Mouse (Mus musculus) spleen, postnatal 10 days (tissue): Measurements from ENCODE around the gene Abca6.

Experiments
- DNase-seq, 2 experiments: peaks; one replicate each; pipeline ENCODE4 v3.0.0; 2021 to 2022; ENCODE audit warnings: low spot score in 2 of 2

Gene Abca6

DNA sequence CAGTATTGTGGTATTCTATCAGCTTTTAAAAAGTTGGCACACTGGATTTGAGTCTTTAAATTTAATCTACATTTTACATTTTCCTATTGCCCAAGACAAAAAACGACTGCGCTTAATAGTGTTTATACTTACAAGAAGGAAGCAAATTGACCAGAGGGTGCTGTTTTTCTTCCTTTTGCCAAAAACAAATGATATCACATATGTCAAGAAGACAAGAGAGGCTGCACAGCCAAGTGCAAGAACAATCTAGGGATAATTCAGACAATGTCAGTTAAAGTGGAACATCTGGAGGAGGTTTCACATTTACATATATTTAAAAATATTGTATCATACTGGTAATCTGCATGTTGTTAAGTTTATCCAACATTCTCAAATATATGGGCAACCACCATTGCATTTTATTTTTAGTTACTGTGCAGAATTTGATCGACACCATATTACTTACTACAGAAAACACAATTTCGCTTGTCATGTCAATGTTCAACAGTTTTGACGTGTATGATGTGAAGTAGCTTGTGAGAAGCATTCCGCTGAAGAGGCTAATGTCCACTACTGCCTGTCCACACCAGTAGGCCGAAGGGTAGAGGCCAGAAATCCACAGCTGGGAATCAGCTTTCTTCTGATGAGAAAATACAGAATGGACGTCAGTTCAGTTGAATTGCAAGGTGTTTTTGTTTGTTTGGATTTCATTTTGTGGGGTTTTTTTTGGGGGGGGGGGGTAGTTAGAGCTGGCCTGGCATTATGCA is 54.8 kb downstream of the Abca6 start:
- no peak for DNase-seq

DNA sequence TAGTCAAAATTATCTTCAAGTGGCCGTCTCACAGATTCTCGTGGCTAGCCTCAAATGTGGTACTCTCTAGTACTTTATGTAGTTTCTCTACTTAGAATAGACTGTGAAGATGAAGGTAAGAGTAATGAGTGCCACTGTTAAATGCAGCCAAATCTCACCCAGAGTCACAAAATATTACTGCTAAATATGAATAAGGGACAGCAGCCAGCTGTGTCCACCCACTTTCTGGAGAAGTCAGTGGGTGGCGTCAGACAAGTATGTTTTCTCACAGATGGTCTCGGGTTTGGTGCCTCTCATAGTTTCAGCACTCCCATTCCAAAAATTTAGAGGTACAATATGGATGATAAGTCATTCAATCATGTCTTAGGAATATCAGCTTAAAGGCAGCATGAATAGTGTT is 56.3 kb downstream of the Abca6 start:
- no peak for DNase-seq

DNA sequence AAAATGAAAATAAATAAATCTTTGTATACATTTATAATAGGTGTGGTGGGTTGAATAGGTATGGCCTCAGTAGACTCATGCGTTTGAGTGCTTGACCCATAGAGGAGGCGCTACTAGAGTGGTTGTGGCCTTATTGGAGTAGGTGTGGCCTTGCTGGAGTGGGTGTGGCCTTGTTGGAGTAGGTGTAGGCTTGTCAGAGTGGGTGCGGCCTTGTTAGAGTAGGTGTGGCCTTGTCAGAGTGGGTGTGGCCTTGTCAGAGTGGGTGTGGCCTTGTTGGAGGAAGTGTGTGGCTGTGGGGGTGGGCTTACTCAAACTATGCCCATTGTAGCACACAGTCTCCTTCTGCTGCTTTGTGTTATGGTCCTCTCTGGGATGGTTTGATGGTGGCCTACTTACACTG is 80.4 kb downstream of the Abca6 start:
- no peak for DNase-seq

DNA sequence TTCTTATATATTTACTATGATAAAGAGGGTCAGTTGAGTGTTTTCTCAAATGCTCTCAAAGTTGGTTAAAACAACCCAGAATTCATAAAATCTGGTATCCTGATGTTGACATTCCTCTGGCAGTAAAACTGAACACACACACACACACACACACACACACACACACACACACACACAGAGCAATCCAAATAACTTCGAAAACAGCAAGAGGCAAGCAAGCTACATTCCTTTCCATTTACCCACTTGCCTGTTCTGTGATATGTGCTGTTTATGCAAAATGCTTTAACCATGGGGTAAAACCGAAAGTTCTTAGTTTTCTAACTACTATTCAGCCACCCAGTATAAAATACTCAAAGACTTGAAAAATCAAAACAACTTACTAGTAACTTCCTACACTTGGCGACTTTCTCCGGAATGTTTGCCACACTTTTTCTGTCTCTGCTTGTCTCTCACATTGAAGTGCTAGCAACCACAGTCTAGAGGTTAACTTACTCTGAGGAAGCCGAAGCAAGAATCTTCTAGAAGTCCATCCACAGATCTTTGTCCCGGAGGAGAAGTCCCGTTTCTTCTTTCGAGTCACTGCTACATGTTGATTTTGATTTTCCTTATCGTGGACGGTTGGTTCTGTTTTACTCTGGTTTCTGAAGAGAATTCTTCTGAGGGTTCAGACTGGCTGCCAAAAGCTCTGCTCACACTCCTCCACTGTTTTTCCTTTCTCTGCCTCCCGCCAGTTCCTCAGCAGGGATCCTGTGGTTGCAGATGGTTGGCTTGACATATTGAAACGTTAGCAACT is 83.9 kb downstream of the Abca6 start, which contains the start of gene Abca9:
Abca9 (minus strand) TSS at position 738 of the 793 bp plus-strand sequence.
- no peak for DNase-seq

DNA sequence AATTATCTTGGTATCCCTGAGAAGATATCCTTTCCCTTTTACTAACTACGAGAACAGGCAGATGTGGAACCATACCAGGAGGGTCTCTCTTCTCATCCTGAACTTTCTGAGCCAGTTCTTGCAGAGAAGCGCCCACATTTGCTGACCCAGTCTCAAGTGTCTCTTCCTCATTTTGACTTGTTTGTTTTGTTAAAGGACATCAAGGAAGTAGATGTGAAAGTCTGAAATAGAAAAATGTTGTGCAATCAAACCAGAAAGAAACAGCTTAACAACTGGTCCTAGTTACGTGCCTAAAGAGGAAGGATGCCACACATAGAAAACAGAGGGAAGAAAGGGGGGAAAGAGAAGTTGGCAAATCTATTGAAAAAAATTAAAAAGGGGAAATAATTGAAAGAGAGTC is 85.8 kb downstream of the Abca6 start:
- no peak for DNase-seq

DNA sequence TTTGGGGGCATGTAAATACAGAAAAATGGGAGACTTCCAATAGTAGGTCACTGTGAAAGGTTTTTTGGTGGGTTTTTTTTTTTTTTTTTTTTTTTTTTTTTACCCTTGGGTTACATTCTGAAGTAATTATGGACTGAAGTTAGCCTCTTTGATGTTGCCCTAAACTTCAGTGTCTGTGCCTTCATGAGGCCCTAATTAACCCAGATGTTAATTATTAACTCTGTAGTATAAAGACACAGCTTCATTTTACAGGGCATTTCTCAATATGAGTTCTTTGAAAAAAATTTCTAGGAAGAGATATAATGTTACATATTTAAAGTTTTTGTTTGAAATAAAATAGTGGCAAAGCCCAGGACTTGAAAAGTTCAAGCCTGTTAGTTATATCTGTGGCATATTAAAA is 86.2 kb downstream of the Abca6 start:
- DNase-seq: no peak

DNA sequence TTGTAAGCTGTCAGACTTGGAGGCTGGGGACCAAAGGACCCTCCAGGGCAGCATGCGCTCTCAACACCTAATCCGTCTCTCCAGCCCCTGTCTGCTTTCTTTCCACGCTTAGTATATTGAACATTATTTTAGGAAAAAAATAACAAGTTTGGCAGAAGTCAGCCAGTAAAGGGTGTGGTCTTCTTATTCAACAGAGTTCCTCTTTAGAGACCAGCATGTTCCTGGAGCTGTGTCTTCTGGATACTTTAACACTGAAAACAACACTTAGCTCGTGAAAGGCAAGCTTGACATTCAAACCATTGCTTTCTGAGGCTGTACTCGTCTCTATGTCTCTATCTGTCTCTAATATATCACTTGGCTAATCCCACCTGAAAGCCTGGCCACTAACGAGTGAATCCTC is 94.5 kb downstream of the Abca6 start:
- no peak for DNase-seq

DNA sequence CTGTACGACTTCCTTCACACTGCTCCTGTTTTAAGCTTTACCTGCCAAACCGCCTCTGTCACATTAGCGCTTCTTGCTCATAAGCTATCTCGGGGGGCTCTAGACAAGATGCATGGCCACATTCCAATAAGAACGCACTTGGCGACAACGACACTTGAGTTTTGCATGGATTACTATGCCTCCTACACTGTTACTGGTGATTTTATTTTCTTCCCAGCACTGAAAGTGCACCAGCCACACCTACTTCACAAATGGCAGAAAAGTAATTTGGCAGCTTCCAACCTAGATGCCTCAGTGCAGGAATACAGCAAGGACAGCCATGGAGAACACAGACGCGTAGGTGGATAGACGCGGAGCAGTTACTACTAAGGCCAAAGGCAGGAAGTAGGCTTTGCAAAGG is 95.6 kb downstream of the Abca6 start:
- no peak for DNase-seq

DNA sequence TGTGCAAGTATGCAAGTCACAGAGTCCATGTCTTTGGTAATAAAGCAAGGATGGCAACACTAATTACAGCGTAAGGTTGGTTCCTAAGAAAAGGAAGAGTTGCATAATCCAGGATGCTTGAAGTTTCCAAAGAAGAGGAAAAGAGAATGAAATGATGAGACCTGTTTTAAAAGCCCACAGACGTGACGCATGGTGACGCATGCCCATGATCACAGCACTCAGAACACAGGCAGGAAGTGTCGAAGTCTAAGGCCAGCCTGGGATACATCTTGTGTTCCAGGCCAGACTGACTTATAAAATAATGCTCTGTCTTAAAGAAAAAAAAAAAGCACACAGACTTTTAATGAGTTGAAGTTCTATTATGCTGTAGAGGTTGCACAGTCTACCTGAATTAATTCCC is 103.9 kb downstream of the Abca6 start:
- no peak for DNase-seq

DNA sequence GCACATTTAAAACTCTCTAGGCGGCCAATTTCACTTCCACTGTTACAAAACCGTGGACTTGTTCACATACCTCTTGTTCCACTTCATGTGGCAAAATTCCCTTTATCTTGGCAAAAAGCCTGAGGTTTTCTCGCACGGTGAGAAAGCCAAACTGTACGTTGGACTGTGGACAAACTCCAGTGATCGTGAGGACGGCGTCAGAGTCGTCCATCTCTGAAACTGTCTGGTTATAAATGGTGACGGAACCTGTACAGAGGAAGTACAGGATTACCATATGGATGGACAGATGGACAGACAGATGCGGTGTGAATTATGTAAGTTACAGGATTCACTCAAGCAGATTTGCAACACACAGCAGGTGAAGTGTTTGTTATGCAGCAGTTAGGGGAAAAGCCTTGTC is 106.2 kb downstream of the Abca6 start:
- no peak for DNase-seq

DNA sequence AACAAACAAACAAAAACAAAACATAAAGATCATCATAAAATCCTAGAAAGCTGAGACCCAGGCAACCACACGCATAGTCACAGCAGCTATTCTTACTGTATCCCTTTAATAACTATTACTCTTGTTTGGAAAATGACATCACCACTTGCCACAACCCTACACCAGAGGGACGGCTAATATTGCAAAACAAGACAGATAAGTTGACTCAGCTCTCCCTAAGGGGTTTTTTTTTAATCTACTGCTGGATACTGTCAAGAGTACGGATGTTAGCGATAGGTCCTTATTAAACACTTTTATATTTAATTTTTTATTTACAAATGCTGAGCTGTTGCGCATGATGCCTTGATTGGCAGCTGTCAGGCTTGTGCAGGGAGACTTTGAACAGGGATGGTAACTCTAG is 120.8 kb downstream of the Abca6 start:
- DNase-seq: no peak
